Mouse (Mus musculus) midbrain, embryonic 13.5 days (tissue): ENCODE measurements at regions not wholly inside any gene's neighbourhood (a gene's known extent, or its start where the extent isn't known, plus 50 kb on each side); places are given as distances from the start of the nearest gene placed in this dataset.

Source experiments
- ATAC-seq: fragments of 200-750 bp; cut with Nextera tagmentation; 2 replicates; pipeline ENCODE4 v1.8.0; 2017; ENCODE audit warnings: mild to moderate bottlenecking, moderate TSS enrichment, moderate library complexity
- H3K27ac ChIP-seq: fragments of 300-500 bp; sonication (generic); 2 replicates; pipeline ENCODE4 v1.5.1; 2015; ENCODE audit warnings: inconsistent platforms, mild to moderate bottlenecking, moderate library complexity
- H3K27me3 ChIP-seq: fragments of 300-500 bp; sonication (generic); 2 replicates; pipeline ENCODE4 v1.6.1; 2015; ENCODE audit warnings: mild to moderate bottlenecking, inconsistent platforms
- H3K36me3 ChIP-seq: fragments of 300-500 bp; sonication (generic); 2 replicates; pipeline ENCODE4 v1.6.1; 2015; ENCODE audit warnings: mild to moderate bottlenecking, inconsistent platforms
- H3K4me1 ChIP-seq: fragments of 300-500 bp; sonication (generic); replicated peaks from 2 replicates; pipeline ENCODE4 v1.6.1; 2015; ENCODE audit warnings: inconsistent platforms
- H3K4me2 ChIP-seq: fragments of 300-500 bp; sonication (generic); replicated peaks from 2 replicates; pipeline ENCODE4 v1.6.1; 2015; ENCODE audit warnings: moderate library complexity, mild to moderate bottlenecking, inconsistent platforms
- H3K4me3 ChIP-seq: fragments of 300-500 bp; sonication (generic); replicated peaks from 2 replicates; pipeline ENCODE4 v1.5.1; 2015; ENCODE audit warnings: mild to moderate bottlenecking, inconsistent platforms
- H3K9ac ChIP-seq: fragments of 300-500 bp; sonication (generic); replicated peaks from 2 replicates; pipeline ENCODE4 v1.6.1; 2015; ENCODE audit warnings: mild to moderate bottlenecking, inconsistent platforms
- H3K9me3 ChIP-seq: fragments of 300-500 bp; sonication (generic); 2 replicates; pipeline ENCODE4 v1.6.1; 2016; ENCODE audit warnings: mild to moderate bottlenecking, inconsistent platforms
- WGBS: fragments of 180-500 bp; shearing (Covaris S2); methylation state at CpG from one replicate; pipeline ENCODE4 v1.1.7; 2015; 5-methylcytosine and 5-hydroxymethylcytosine counted together

- H3K9ac ChIP-seq = no peak overlapping the region
- H3K4me1 ChIP-seq = no peaks in the 10 kb centered on the region
- H3K27me3 ChIP-seq = no peaks in the 10 kb centered on the region
- no peak overlapping the region for H3K4me2 ChIP-seq
- H3K27ac ChIP-seq = no peak overlapping the region
- no peaks in the 10 kb centered on the region for H3K9me3 ChIP-seq
- ATAC-seq = no peak
- WGBS = 93% methylated on average over 11 of the region's 11 CpGs
- no peak overlapping the region for H3K4me3 ChIP-seq
- H3K36me3 ChIP-seq = no peaks in the 10 kb centered on the region
Observed at GRCm38 (mm10) chr10:26434586-26434985, 58.8 kb upstream of the L3mbtl3 start.

DNA sequence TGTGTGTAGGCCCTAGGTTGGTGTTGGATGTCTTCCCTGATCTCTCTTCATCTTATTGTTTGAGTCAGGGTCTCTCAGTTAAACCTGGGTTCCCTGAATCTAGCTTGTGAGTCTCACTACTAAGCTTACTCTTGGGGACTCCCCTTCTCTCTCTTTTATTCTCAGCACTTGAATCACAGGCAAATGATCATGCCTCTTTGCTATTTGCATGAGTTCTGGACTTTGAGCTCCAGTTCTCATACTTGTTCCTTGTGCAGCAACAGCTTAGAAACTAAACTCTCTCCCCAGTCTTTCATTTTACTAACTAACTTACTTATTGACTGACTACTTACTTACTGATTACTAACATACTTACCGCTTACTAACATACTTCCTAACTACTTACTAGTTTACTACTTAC is 64.9 kb upstream of the L3mbtl3 start:
- no peak overlapping the region for H3K4me2 ChIP-seq
- H3K9me3 ChIP-seq = no peaks in the 10 kb centered on the region
- no peak for ATAC-seq
- no peak overlapping the region for H3K9ac ChIP-seq
- no peak overlapping the region for H3K4me3 ChIP-seq
- no peaks in the 10 kb centered on the region for H3K4me1 ChIP-seq
- H3K27me3 ChIP-seq = no peaks in the 10 kb centered on the region
- H3K27ac ChIP-seq = no peak overlapping the region
- no peaks in the 10 kb centered on the region for H3K36me3 ChIP-seq
- 94% methylated on average over 1 of the region's 1 CpGs for WGBS

DNA sequence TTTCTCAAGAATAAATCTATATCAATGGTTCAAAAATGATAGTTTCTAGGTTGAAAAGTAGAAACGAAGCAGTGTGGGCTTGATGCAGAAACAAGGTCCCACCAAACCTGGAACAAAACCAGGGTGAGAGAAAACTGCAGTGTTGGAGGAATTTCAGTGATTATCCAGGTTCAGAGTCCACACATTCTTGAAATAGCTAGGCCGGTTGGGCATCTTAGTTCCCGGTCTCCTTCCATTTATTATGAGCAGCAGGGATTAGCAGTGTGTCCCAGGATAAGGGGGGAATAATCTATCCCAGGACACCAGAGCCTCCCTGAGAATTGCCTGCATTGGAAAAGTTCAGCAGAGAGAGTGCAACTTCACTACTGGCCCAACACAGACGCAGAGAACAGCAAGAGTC is 108.5 kb upstream of the L3mbtl3 start:
- H3K27me3 ChIP-seq = no peaks in the 10 kb centered on the region
- no peak overlapping the region for H3K4me2 ChIP-seq
- H3K9ac ChIP-seq = no peak overlapping the region
- ATAC-seq = no peak
- no peak overlapping the region for H3K27ac ChIP-seq
- WGBS = 40% methylated on average over 4 of the region's 4 CpGs
- no peaks in the 10 kb centered on the region for H3K9me3 ChIP-seq
- no peak overlapping the region for H3K4me3 ChIP-seq
- H3K36me3 ChIP-seq = no peaks in the 10 kb centered on the region
- H3K4me1 ChIP-seq = no peaks in the 10 kb centered on the region

DNA sequence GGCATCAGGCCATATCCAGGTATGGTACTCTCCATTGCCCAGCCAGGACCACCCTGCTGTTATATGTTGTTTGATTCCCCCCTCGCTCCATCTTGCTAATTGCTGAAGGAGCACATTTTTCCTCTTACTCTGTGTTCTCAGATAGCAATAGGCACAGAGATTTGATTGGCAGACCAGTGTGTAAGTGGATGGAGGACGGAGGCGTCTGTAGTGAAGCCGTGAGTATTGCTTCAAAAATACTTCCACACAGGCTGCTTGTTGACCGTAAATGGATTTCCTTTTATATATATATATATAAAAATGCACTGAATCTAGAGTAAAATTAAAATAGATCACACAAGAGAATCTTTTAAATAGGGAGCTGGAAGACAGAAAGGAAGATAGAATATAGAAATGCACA is 115.6 kb upstream of the L3mbtl3 start:
- no peaks in the 10 kb centered on the region for H3K9me3 ChIP-seq
- 95% methylated on average over 5 of the region's 5 CpGs for WGBS

GRCm38 (mm10) chr10:26492146-26492545 is 116.4 kb upstream of the L3mbtl3 start:
- Histone ChIP-seq H3K9ac (no peak overlapping the region), H3K9me3 (no peaks in the 10 kb centered on the region), H3K4me1 (no peaks in the 10 kb centered on the region), H3K36me3 (no peaks in the 10 kb centered on the region), H3K27ac (no peak overlapping the region), H3K27me3 (no peaks in the 10 kb centered on the region), H3K4me2 (no peak overlapping the region), H3K4me3 (no peak overlapping the region)
- WGBS = 89% methylated on average over 11 of the region's 11 CpGs
- no peak for ATAC-seq

More for the DNA sequence above, 115.6 kb upstream of the L3mbtl3 start:
- Histone ChIP-seq H3K4me1 (no peaks in the 10 kb centered on the region), H3K4me3 (no peak overlapping the region), H3K27me3 (no peaks in the 10 kb centered on the region), H3K4me2 (no peak overlapping the region), H3K36me3 (no peaks in the 10 kb centered on the region), H3K9ac (no peak overlapping the region), H3K27ac (no peak overlapping the region)
- no peak for ATAC-seq

- no peak overlapping the region for H3K9ac ChIP-seq
- WGBS = 87% methylated on average over 13 of the region's 13 CpGs
- no peaks in the 10 kb centered on the region for H3K36me3 ChIP-seq
- H3K4me2 ChIP-seq = no peak overlapping the region
- H3K27ac ChIP-seq = no peak overlapping the region
- H3K9me3 ChIP-seq = no peaks in the 10 kb centered on the region
- no peaks in the 10 kb centered on the region for H3K4me1 ChIP-seq
- ATAC-seq = no peak
- no peak overlapping the region for H3K4me3 ChIP-seq
- H3K27me3 ChIP-seq = no peaks in the 10 kb centered on the region
Observed at GRCm38 (mm10) chr10:26492856-26493484, 117.2 kb upstream of the L3mbtl3 start.

DNA sequence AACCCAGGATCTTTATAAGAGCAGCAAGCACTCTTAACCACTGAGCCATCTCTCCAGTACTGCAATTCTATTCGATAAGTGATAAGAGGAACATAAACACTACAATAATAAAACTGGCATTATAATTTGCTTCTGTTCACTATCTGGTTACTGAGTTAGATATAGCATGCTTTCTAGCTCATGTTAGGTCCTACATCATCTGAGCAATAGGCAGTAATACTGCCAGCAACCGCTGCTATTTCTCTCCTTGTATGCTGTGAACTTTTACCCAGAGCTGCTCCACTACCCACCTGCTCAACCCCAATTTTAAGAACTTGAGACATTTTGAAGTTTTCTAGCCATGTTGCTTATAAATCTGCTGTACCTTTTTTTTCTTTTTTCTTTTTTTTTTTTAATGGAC is 118.0 kb upstream of the L3mbtl3 start:
- Histone ChIP-seq H3K4me1 (no peaks in the 10 kb centered on the region), H3K9ac (no peak overlapping the region), H3K9me3 (no peaks in the 10 kb centered on the region), H3K4me2 (no peak overlapping the region), H3K36me3 (no peaks in the 10 kb centered on the region), H3K4me3 (no peak overlapping the region), H3K27me3 (no peaks in the 10 kb centered on the region), H3K27ac (no peak overlapping the region)
- ATAC-seq = no peak
- WGBS = 99% methylated on average over 2 of the region's 2 CpGs

DNA sequence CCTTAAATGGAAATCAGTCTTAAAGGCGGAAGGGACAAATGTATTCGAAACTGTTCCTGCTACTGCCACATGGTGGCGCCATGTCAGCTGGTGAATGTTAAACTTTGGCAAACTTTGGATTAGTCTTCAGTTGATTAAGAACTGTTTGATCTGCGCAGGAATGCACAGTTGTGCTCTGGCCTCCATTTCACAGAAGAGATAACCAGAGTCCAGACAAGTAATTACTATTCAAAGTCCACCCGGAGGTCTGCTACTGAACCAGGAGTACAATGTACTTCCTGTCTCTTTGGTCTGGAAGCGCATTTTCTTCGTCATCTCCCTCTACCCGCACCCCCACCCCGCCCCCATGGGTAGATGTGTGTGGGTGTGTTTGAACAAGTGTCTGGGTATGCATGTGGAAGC is 118.6 kb upstream of the L3mbtl3 start:
- H3K36me3 ChIP-seq = no peaks in the 10 kb centered on the region
- H3K4me2 ChIP-seq = no peak overlapping the region
- H3K9me3 ChIP-seq = no peaks in the 10 kb centered on the region
- H3K27me3 ChIP-seq = no peaks in the 10 kb centered on the region
- ATAC-seq = 0 out of 2 replicates have a peak, but pooled peaks have one; percentile 9
- 65% methylated on average over 9 of the region's 9 CpGs for WGBS
- no peak overlapping the region for H3K27ac ChIP-seq
- H3K4me3 ChIP-seq = no peak overlapping the region
- H3K4me1 ChIP-seq = no peaks in the 10 kb centered on the region
- H3K9ac ChIP-seq = no peak overlapping the region

DNA sequence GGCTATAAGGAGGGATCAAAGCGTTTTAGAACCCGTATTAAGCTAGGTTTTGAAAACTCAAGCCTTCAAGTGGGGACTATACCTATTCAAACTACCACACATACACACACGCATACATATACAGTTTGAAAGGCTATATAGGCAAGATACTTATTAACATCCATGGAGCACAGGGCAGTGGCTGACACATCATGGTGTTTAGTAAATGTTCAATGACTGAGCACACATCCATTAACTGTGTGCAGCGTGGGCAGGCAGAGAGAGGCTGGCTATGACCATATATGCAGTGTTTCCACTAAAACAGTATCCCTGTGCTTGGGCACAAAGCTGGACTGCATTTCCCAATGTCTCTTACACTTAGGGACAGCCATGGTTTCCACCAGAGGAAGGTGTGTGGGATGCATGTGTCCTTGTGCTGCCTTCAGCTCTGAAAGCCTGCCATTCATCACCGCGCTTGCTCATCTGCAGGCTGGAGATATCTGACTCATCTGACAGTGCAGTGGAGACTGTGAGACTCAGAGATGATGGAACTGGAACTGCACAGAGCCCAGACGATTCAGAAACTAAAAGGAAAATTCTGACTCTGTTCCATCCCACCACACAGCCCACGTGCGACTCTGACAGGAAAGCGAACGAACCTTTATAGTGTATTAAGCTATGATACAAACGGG is 124.6 kb upstream of the L3mbtl3 start:
- no peak overlapping the region for H3K27ac ChIP-seq
- H3K4me2 ChIP-seq = no peak overlapping the region
- no peak for ATAC-seq
- no peak overlapping the region for H3K4me3 ChIP-seq
- no peaks in the 10 kb centered on the region for H3K36me3 ChIP-seq
- no peaks in the 10 kb centered on the region for H3K9me3 ChIP-seq
- no peak overlapping the region for H3K9ac ChIP-seq
- no peaks in the 10 kb centered on the region for H3K27me3 ChIP-seq
- 81% methylated on average over 12 of the region's 12 CpGs for WGBS
- H3K4me1 ChIP-seq = no peaks in the 10 kb centered on the region

- Histone ChIP-seq H3K9me3 (no peaks in the 10 kb centered on the region), H3K4me3 (no peak overlapping the region), H3K4me1 (no peaks in the 10 kb centered on the region), H3K27ac (no peak overlapping the region), H3K4me2 (no peak overlapping the region), H3K27me3 (no peaks in the 10 kb centered on the region), H3K9ac (no peak overlapping the region), H3K36me3 (no peaks in the 10 kb centered on the region)
- WGBS = 85% methylated on average over 6 of the region's 6 CpGs
- ATAC-seq = no peak
Observed at GRCm38 (mm10) chr10:26520879-26521278, 145.1 kb upstream of the L3mbtl3 start.

DNA sequence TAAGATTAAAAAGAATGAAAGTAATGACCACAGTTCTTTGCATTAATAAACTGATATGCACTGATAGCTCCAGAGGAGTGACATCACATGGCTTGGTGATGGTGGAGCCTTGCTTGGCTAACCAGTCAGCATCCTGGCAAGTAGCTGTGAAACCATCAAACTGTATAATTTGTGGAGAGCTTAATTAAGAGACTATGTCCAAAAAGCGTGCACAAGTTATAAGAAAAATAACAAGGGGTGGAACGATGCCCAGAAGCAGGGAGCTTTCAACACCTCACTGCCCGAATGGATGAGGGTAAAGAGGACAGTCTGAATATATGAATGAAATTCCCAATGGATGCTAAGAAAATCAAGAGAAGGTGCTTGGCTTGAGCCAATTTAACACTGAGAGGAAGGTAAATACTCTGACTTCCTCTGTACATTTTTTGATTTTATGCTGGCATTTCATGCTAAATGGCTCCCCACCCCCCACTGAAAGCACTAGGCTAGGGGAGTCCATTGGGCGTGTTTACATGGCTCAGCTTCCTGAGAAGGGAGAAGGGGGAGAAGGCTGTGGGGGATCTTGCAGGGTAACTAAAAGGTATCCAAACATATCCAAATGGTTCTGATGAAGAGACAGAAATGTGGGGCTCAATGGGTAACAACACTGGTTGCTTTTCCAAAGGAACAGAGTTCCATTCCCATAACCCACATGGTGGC is 150.2 kb upstream of the L3mbtl3 start:
- no peak overlapping the region for H3K4me3 ChIP-seq
- ATAC-seq = no peak
- H3K9ac ChIP-seq = no peak overlapping the region
- no peak overlapping the region for H3K4me2 ChIP-seq
- WGBS = 84% methylated on average over 4 of the region's 4 CpGs
- no peaks in the 10 kb centered on the region for H3K36me3 ChIP-seq
- H3K27me3 ChIP-seq = no peaks in the 10 kb centered on the region
- H3K27ac ChIP-seq = no peak overlapping the region
- H3K9me3 ChIP-seq = no peaks in the 10 kb centered on the region
- no peaks in the 10 kb centered on the region for H3K4me1 ChIP-seq

- Histone ChIP-seq H3K9ac (no peak overlapping the region), H3K27me3 (no peaks in the 10 kb centered on the region), H3K27ac (no peak overlapping the region), H3K9me3 (no peaks in the 10 kb centered on the region), H3K4me2 (no peak overlapping the region), H3K36me3 (no peaks in the 10 kb centered on the region), H3K4me1 (no peaks in the 10 kb centered on the region), H3K4me3 (no peak overlapping the region)
- ATAC-seq = no peak
Observed at GRCm38 (mm10) chr10:26540189-26540588, 164.4 kb upstream of the L3mbtl3 start.
